Mouse (Mus musculus) stomach, postnatal 0 days (tissue): ENCODE results near the gene Pkp3. TPM values are rescaled to one million over a fixed set of nuclear protein-coding genes. Genes with fewer than 3 reads are reported as not detected.

Experiments used
- ATAC-seq: fragments of 200-750 bp; cut with Nextera tagmentation; 2 replicates; pipeline ENCODE4 v1.8.0; 2017; ENCODE audit not compliant: low FRiP score, low TSS enrichment
- DNase-seq: peaks from one replicate; pipeline ENCODE4 v3.0.0-alpha.2; 2016; ENCODE audit warnings: low spot score
- H3K27ac ChIP-seq: fragments of 300-500 bp; sonication (generic); replicated peaks from 2 replicates; pipeline ENCODE4 v1.5.1; 2014; ENCODE audit warnings: mild to moderate bottlenecking, control low read depth
- H3K27me3 ChIP-seq: fragments of 300-500 bp; sonication (generic); 2 replicates; pipeline ENCODE4 v1.6.1; 2014; ENCODE audit warnings: low read length; ENCODE audit not compliant: control insufficient read depth, insufficient read depth
- H3K36me3 ChIP-seq: fragments of 300-500 bp; sonication (generic); 2 replicates; pipeline ENCODE4 v1.6.1; 2014; ENCODE audit warnings: low read length, mixed read lengths; ENCODE audit not compliant: control insufficient read depth, insufficient read depth
- H3K4me1 ChIP-seq: fragments of 300-500 bp; sonication (generic); replicated peaks from 2 replicates; pipeline ENCODE4 v1.6.1; 2014; ENCODE audit warnings: antibody characterized with exemption; ENCODE audit not compliant: control insufficient read depth, insufficient read depth
- H3K4me2 ChIP-seq: fragments of 300-500 bp; sonication (generic); replicated peaks from 2 replicates; pipeline ENCODE4 v1.6.1; 2014; ENCODE audit warnings: low read depth, mild to moderate bottlenecking, control low read depth, moderate library complexity
- H3K4me3 ChIP-seq: fragments of 300-500 bp; sonication (generic); 2 replicates; pipeline ENCODE4 v1.5.1; 2014; ENCODE audit warnings: low read depth, low read length, control low read depth
- H3K9ac ChIP-seq: fragments of 300-500 bp; sonication (generic); 2 replicates; pipeline ENCODE4 v1.6.1; 2014; ENCODE audit warnings: mild to moderate bottlenecking, low read length, control low read depth, mixed read lengths
- H3K9me3 ChIP-seq: fragments of 300-500 bp; sonication (generic); 2 replicates; pipeline ENCODE4 v1.6.1; 2016; ENCODE audit warnings: low read length; ENCODE audit not compliant: control insufficient read depth
- CTCF ChIP-seq: IDR thresholded peaks from 2 replicates; pipeline ENCODE4 v1.5.1; 2016; ENCODE audit warnings: antibody characterized with exemption, low read depth, mild to moderate bottlenecking, moderate library complexity
- EP300 ChIP-seq: optimal IDR thresholded peaks from 2 replicates; pipeline ENCODE3; 2016; ENCODE audit warnings: antibody characterized with exemption
- WGBS: fragments of 180-500 bp; shearing (Covaris S2); extraction: QIAGEN DNeasy Blood & Tissue Kit; methylation state at CpG from one replicate; pipeline ENCODE4 v1.1.7; 2014; 5-methylcytosine and 5-hydroxymethylcytosine counted together
- polyA plus RNA-seq: library from polyadenylated mRNA; unstranded; fragments of >200 nt; fragmentation: Nextera tagmentation; extraction: Ambion mirVana; gene quantifications from 2 replicates; pipeline ENCODE4 v1.2.1, GENCODE M21; 2015

Gene Pkp3
- polyA plus RNA-seq, 1 experiment from 2014 or later = 97.9 TPM

GRCm38 (mm10) chr7:141121051-141121531 is 43.1 kb downstream of the Pkp3 start:
- no peaks in the 10 kb centered on the region for H3K9me3 ChIP-seq
- WGBS = 82% methylated on average over 5 of the region's 5 CpGs
- TF ChIP-seq CTCF (0 out of 2 replicates have a peak, but pooled peaks have one; percentile 14), EP300 (no peak)
- no peak overlapping the region for H3K27ac ChIP-seq
- H3K4me2 ChIP-seq = no peak overlapping the region
- H3K36me3 ChIP-seq = no peaks in the 10 kb centered on the region
- H3K9ac ChIP-seq = no peak overlapping the region
- no peak overlapping the region for H3K4me3 ChIP-seq
- peaks cover 3% of the 10 kb centered on the region for H3K4me1 ChIP-seq
- DNase-seq (no peak), ATAC-seq (no peak)
- H3K27me3 ChIP-seq = no peaks in the 10 kb centered on the region

- ATAC-seq (no peak), DNase-seq (peak; percentile 35)
- no peaks in the 10 kb centered on the region for H3K27me3 ChIP-seq
- 38% methylated on average over 14 of the region's 14 CpGs for WGBS
- H3K4me3 ChIP-seq = peak within 1 kb of the TSS; percentile 54
- H3K27ac ChIP-seq = peak within 1 kb of the TSS; percentile 77
- peak within 1 kb of the TSS; percentile 56 for H3K9ac ChIP-seq
- no peak for TF ChIP-seq EP300
- TF ChIP-seq CTCF = no peak
- H3K36me3 ChIP-seq = no peaks in the 10 kb centered on the region
- peak within 1 kb of the TSS; percentile 72 for H3K4me2 ChIP-seq
- H3K4me1 ChIP-seq = peaks cover 3% of the 10 kb centered on the region
- no peaks in the 10 kb centered on the region for H3K9me3 ChIP-seq
Observed at GRCm38 (mm10) chr7:141122245-141122644, 44.2 kb downstream of the Pkp3 start, which contains the start of gene Ptdss2. Gene Ptdss2 (plus strand): TSS chr7:141122382.

- peak overlapping the region; percentile 54 for H3K4me3 ChIP-seq
- peak; percentile 98 for DNase-seq
- WGBS = under 1% methylated on average over 29 of the region's 29 CpGs
- no peaks in the 10 kb centered on the region for H3K9me3 ChIP-seq
- peak overlapping the region; percentile 72 for H3K4me2 ChIP-seq
- no peaks in the 10 kb centered on the region for H3K27me3 ChIP-seq
- ATAC-seq = peak; percentile 99
- peaks cover 3% of the 10 kb centered on the region for H3K4me1 ChIP-seq
- peak overlapping the region; percentile 77 for H3K27ac ChIP-seq
- H3K36me3 ChIP-seq = no peaks in the 10 kb centered on the region
- peak overlapping the region; percentile 56 for H3K9ac ChIP-seq
- no peak for TF ChIP-seq CTCF
- no peak for TF ChIP-seq EP300
Observed at GRCm38 (mm10) chr7:141122689-141123516, 44.9 kb downstream of the Pkp3 start.

- ATAC-seq (no peak), DNase-seq (no peak)
- Histone ChIP-seq H3K36me3 (no peaks in the 10 kb centered on the region), H3K4me2 (peak overlapping the region; percentile 72), H3K27ac (peak overlapping the region; percentile 77), H3K4me3 (peak overlapping the region; percentile 54), H3K4me1 (peaks cover 3% of the 10 kb centered on the region), H3K27me3 (no peaks in the 10 kb centered on the region), H3K9ac (peak overlapping the region; percentile 56), H3K9me3 (no peaks in the 10 kb centered on the region)
- TF ChIP-seq CTCF (no peak), EP300 (no peak)
- WGBS = 2% methylated on average over 15 of the region's 15 CpGs
Observed at GRCm38 (mm10) chr7:141123517-141123856, 45.5 kb downstream of the Pkp3 start.

GRCm38 (mm10) chr7:141131024-141131820 is 53.2 kb downstream of the Pkp3 start:
- peak overlapping the region; percentile 85 for H3K4me2 ChIP-seq
- H3K27ac ChIP-seq = peak overlapping the region; percentile 14
- ATAC-seq (peak; percentile 97), DNase-seq (peak; percentile 91)
- peak overlapping the region; percentile 84 for H3K9ac ChIP-seq
- no peak for TF ChIP-seq EP300
- no peak for TF ChIP-seq CTCF
- H3K4me3 ChIP-seq = peak overlapping the region; percentile 86
- no peaks in the 10 kb centered on the region for H3K9me3 ChIP-seq
- H3K36me3 ChIP-seq = no peaks in the 10 kb centered on the region
- under 1% methylated on average over 57 of the region's 59 CpGs for WGBS
- peaks cover 5% of the 10 kb centered on the region; the same call in 1 of the 2 replicates for H3K4me1 ChIP-seq
- H3K27me3 ChIP-seq = no peaks in the 10 kb centered on the region
